Mouse (Mus musculus) thymus, adult 2 months (tissue): ENCODE measurements around the gene AC129217.1.

Source experiments
- CTCF ChIP-seq: fragments of 200-500 bp; IDR thresholded peaks from 2 replicates; pipeline ENCODE4 v1.5.1; 2012; ENCODE audit warnings: mild to moderate bottlenecking, control low read depth, low read length, moderate library complexity, borderline replicate concordance; ENCODE audit not compliant: control insufficient read depth, poor library complexity, insufficient read depth; ENCODE audit errors: extremely low read depth
- POLR2A ChIP-seq: fragments of 200-500 bp; IDR thresholded peaks from 2 replicates; pipeline ENCODE4 v1.6.1; 2012; ENCODE audit warnings: mild to moderate bottlenecking, low read length, control low read depth, moderate library complexity; ENCODE audit not compliant: control insufficient read depth, poor library complexity, insufficient read depth; ENCODE audit errors: extremely low read depth

DNA sequence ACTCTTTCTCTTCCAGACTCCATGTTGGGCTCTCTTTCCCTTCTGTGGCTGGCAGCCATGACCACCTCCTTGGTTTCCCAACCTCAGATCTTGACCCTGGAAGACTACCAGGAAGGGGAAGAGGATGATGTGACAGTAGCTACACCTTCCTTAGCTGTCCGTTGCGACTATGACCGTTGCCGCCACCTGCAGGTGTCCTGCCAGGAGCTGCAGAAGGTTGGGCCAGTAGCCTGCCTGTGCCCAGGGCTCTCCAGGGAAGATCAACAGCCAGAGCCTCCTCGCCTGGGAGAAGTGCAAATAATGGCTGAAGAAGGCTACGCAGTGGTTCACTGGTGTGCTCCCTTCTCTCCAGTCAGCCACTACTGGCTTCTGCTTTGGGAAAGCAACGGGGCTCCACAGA lies 22.1 kb downstream of the AC129217.1 start:
- no peak for TF ChIP-seq CTCF
- no peak for TF ChIP-seq POLR2A
